Mouse (Mus musculus) T-helper 2 cell (primary cell): ENCODE results near the gene Kalrn.

Experiments used
- in situ Hi-C: fragments of 300-600 bp; cut with MboI, MseI; formaldehyde crosslinking; loops from one replicate; pipeline ENCODE4 v1.15.1; 2025; ENCODE audit warnings: high pct_unique_total_duplicates

Gene Kalrn

DNA sequence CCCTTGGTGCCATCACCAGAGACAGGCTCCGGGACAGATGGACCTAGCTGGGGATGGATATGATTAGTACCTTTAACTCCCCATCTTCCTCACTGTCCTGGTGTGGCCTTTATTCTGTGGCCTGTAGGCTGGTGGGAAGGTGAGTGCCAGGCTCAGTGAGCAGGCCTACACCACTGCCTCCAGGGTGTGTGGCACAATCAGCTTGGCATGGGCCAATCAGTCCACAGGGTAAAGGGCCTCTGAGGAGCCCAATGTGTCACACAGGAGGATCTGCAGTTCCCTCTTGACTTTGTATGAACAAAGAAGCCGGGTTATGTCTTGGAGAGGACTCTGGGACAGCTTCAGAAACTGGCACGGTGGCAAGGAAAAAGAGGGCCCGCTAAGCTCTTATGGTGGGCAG is 530.7 kb downstream of the Kalrn start:
- in situ Hi-C loops: loop anchor here (10.0 kb wide), 1 partner anchor 742 kb away; no protein-coding TSS in a partner anchor

DNA sequence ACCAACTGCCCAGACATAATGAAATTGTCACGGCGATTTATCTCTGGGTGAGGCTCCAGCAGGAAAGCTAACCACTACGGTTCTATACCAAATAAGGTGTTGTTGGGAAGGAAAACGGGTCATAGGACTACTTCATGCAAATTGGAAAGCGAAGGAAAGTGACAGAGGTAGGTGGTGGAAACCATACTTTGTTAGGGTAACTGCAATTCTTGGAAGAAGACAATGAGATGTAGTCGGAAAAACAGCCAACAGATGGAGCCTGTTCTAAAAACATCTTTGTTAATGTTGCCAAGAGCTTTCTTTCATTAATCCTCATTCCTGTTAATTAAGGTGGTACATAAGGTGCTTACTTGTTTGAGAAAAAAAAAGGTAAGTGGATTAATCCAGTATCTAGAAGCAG is 533.1 kb downstream of the Kalrn start:
- in situ Hi-C loops: loop anchor here (10.0 kb wide), 1 partner anchor 745 kb away; no protein-coding TSS in a partner anchor

DNA sequence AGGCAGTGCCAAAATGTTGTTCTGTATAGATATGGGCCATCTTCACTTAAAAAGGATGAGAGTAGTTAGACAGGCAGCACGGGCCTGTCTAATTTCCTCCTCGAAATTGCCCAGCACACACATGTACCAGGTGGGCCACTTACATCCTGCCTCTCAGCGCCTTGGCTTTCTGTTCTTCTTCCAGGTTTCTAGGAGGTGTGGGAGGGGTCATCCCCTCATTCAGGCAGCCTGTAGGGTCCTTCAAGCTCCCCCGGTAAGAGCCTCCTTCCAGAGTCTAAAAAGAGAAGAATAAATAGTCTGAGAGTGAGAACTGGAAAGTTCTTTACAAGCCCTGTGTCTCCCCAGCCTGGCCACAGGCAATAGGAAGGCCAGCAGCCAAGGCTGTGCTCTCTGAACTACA is 533.6 kb downstream of the Kalrn start:
- in situ Hi-C loops: loop anchor here (10.0 kb wide), 1 partner anchor 745 kb away; no protein-coding TSS in a partner anchor

DNA sequence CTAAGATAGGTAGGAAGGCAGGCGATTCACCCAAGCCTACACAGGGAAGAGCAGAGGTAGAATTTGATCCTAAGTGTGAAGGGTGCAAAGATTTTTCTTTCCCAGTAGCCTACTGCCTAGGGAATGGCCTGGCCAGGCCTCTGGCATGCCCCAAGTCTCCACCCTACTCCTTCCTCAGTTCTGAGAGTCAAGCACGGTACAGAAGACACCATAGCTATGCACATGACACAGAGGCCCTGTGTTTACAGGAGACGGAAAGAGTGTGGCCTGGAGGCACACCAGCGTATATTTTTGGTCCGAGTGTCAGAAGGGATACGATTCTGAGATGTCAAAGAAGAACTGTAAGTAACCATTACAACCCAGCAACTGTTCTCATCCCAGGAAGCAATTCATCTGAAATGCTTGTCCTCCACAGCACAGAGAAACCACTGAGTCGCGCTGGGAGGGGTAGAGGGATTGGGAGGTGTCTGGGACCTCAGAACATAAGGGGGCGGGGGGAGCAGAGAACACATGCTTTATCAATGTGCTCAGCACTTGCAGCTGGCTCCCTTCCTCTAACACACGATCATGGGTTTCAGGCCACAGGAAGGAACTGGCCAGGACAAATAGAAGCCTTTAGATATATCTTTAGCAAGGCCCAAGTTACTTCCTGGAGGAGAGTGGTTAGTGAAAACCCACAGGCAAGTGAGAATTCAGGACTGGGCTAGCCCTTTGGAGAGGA is 536.8 kb downstream of the Kalrn start:
- in situ Hi-C loops: no loop called here

DNA sequence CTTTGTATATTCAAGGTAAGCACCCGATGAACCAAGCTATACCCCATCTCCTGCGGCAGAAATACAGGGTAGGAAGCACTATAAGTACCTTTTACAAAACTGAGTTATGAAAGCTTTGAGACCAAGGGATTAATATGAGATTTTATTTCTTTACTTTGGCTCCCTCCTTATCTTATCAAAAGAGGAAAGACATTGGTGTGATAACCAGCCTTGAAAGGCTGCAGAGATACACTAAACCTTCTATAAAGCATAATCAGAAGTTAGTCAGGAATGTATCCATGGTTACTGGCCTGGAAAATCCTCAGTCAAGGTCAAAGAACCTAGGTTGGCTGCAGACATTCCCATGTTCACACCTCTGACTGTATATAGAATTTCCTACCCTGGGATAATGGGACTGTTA is 537.6 kb downstream of the Kalrn start:
- in situ Hi-C loops: no loop called here

DNA sequence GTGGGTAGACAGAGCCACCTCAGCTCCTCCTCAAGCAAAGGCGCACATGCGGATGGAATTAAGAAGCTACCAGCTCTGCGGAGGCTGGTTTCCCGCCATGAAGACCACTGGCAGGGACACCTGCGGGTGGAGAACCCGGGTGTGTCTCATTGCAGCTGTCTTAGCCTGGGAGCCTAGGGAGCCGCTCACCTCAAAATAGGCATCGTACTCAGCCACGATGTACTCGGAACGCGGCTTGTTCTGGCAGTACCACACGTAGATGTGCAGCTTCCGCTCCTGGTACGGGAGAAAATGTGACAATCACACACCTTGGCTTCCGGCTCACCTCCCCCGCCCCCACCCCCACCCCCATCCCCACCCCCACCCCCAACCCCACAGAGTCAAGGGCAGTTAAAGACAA is 539.1 kb downstream of the Kalrn start:
- in situ Hi-C loops: no loop called here

DNA sequence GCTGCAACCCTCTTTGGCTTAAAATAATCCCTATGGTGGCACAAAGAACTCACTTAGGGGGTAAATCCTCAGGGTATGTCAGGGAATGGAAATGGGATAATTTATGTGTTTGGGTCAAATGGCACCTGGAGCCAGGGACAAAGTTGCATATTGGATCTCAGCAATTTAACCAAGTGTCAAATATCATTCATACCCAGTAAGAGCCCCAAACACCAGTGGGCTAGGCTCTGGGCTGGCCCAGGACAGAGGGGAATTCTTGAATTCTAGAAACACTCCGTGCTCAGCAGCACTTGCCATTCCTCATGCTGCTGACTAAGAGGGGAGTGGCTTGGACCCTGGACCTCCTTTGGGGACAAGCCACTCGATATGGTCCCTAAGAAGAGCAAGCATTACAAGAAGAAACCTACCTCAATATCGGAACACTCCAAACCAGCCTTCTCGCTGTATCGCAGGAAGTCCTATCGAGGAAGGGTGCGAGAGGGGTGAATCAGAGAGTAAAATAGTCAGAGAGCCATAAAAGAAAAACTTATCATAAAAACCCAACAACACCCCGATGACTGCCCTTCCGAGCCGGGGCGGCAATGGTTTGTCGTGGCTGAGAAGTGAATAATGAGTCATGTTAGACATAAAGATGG is 541.2 kb downstream of the Kalrn start:
- in situ Hi-C loops: no loop called here

DNA sequence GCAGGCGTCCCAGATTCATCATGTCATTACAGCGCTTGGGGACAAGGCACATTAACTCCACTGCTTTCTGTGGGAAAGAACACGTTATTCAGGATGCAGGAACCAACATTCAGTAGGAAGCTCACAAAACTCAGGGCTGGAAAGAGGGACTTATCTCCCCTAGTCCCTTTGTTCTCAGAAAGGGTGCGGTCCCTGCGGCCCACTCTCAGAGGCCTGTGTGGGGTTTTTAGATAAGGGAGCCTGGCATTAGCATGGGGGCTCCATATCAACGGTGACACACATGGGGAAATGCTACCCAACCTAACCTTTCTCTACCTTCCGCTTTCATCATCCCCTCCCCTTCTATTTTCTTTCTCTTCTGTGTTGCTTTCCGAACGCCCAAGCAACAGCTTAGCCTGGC is 541.8 kb downstream of the Kalrn start:
- in situ Hi-C loops: no loop called here

DNA sequence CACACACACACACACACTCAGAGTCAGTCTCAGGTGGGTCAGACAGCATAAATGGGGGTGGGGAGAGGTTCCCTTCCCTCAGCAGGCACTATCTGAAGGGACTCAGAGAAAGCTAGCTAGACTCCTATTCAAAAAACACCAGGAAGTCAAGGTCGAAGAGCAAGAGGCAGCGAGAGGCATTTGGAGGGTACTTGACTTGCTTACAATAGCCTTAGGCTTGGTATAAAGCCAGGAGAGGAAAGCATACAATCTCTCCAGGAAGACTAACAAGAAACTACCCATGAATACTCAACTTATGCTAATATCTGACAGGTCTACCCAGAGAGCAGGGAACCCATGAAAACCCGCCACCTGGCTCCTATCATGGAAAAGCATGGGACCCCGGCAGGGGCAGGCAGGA is 543.0 kb downstream of the Kalrn start:
- in situ Hi-C loops: no loop called here

DNA sequence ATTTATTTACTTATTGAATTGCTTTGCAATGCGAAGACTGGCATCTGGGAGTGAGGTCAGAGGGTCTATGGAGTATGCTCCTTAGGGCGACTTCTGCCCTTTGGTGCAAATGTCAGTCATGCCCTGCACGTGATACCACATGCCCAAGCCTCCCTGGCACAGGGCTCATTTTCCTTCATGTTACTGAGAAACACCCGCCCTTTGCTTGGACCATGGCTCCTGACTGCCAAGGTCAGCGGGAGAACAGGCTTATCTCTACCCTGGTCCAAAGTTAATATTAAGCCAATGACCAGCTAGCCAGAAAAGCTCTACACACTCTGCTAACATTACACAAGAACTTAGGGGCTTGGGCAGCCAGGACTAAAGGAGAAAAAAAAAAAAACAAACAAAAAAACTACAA is 543.5 kb downstream of the Kalrn start:
- in situ Hi-C loops: no loop called here

DNA sequence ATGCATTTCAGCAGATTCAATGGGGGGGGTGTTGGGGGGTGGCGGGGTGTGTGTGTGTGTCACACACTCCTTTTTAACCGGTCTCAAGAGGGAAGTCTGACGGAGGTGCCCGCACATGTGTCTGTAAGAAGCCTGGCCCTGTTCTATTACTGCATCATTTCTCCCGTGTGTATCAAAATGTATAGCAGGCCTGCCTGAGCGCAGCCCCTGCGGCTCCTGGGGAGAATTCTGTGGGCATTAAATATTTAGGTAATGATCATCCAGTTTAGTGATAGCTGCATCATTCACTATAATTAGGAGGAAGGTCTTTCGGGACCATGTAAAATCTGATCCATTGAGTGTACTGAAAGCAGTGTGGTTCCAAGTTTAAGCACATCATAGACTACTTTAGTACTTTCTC is 556.1 kb downstream of the Kalrn start:
- in situ Hi-C loops: no loop called here

DNA sequence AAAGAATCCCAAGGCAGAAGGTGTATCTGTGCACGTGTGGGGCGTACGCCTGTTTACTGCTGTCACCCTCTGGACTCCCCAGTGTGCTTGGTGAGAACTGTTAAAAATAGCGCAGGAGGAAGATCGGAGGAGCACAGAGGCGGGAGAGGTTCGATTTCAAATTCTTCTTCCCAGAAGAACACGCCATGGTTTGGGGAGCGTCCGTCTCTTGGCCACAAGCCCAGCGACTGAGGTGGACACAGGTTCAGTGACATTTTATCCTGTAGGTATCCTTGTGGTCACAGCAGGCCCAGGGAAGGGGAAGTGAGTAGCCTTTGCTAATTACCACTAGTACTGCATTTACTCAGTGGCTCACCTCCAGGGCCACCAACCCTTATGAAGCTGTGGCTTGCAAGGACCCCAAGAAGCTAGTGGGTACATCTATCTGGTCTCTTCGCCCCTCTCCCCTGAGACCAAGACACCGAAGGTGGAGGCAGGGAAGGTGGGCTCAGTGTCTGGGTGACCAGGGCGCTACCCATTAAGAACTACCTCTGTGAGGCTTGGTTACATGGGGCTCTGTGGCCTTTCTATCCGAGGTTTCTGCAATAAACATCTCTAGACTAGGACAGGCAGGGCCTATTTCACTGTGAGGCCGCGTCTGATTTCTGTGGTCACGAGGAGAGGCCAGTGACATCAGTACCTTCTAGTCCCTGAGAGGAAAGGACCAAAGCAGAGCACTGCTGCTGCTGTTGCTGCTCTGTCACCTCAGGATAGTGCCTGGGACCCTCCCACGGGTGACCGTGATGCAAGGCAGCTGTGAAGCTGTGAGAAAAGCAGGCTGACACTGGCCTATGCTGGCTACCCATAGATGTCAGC is 561.1 kb downstream of the Kalrn start:
- in situ Hi-C loops: no loop called here

DNA sequence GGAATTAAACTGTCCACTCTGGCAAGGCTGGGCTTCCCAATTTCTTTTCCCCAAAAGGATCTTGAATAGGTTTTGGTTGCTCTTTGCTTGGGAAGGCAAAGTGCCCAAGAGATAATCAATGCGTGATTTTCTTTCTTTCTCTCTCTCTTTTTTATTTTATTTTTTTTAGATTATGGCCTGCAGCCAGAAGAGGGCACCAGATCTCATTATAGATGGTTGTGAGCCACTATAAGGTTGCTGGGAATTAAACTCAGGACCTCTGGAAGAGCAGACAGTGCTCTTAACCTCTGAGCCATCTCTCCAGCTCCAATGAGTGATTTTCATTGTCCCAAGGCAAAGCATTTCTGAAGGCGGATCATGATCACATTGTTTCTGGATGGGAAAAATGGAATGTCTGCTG is 563.8 kb downstream of the Kalrn start:
- in situ Hi-C loops: no loop called here

DNA sequence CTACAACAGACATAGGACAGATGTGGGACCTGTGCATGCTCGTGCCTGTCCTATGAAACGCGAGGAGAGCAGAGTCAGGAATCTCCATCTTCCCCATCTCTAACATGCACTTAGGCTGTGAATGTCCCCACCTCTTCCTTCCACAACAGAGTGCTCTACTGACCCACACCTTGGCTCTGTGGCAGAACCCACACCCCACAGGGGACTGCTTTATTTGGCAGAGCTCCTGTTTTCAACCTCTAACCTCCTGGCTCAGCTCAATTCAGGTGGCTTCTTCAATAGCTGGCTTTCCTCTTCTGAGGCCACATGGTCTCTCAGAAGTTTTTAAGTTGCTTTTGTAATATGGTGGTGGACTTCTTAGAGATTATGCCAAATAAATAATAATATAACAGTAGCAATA is 567.3 kb downstream of the Kalrn start:
- in situ Hi-C loops: no loop called here

DNA sequence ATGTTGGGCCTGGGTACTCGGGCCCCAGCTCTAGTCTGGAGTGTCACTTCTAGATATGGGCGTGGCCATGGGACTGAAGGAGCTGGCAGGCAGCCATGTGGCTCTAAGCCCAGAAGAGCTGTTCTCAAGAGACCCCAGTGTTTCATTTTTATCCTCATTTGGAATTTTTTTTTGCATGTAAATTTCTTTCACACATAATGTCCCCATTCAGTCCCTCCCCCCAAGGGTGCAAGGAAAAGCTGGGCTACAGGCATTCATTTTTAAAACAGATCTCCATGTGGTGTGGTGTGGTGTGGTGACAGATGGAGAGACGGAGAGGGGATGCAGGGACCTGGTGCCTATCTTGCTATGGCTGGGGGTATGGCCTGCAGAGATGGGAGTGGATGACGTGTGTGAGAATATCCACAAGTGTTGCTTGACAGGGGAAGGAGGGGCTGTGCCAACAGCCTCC is 569.2 kb downstream of the Kalrn start:
- in situ Hi-C loops: no loop called here

DNA sequence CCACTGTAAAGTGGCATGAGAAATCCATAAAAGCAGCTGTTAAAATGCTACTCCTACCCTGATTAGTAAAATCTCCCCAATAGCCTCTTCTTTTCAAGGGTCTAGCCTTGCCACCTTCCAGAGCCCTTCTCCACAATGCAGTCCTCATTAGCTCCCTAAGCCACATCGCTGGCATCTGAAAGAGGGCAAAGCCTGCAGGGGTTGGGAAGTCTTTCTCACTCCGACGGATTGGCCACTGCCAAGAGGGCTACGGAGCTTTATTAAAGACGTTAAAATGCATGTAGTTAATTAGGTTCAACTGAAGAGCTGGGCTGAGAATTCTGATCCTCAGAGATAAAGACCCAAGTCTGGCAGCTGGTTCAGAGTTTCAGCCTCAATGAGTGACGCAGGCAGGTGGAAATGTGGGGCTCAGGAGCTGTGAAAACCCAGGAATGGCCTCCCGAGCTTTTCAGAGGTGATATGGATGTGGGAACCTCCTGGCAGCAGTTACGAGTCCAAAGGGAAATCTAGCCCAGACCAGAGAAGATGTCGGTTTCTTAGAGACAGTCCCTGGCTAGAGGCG is 569.7 kb downstream of the Kalrn start:
- in situ Hi-C loops: no loop called here

DNA sequence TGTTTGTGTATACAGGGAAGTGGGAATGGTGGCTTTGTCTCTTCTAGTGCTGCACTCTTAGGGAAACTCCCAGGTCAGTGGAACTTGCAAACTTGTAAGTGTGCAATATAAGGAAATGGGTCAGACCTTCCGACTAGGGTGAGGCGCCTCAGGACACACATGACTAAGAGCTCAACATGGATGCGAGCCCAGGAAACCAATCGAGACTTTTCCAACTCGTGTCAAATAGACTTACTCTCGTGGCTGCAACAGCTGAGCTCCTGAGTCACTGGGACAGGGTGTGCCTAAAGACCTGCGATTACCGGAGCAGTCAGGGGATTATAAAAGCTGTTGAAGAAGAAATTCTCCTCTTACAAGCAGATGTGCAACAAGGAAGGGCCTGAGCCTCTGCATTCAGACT is 572.6 kb downstream of the Kalrn start:
- in situ Hi-C loops: no loop called here

DNA sequence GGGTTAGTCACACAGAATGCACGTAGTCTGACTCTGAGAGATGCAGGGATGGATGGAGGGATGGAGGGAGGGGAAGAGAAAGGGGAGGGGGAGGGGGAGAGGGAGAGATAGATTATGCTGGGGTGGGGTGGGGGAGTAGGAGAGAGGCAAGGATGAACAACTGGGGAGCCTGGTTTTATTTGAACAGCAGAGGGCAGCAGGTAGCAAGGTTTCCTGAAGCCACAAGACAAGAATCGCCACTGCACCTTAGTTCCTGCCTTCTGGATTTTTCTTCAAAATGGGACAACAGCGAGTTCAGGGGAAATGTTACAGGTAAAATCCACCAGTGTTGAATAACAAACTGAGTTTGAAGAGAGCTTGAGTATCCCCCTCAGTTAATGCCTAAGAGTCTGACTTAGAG is 573.9 kb downstream of the Kalrn start:
- in situ Hi-C loops: loop anchor here (5.0 kb wide), 1 partner anchor 113 kb away; no protein-coding TSS in a partner anchor

DNA sequence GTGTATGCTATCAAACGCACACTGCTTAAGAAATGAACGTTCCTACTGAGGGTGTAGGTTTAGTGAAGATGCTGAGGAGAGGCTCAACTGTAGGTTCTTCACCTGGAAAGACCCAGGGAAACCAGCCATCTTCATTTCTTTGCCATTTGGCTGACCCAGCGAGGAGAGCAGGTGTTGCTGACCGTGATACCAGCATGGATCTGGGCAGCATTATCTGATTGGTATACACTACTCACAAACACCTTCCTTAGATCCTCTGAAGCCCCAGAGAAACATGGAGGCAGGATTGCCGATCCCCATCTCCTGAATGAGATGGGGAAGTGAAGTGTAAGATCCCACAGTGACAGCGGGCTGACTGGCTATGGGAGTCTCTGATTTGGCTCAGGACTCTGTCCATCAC is 575.3 kb downstream of the Kalrn start:
- in situ Hi-C loops: loop anchor here (5.0 kb wide), 1 partner anchor 114 kb away; no protein-coding TSS in a partner anchor

DNA sequence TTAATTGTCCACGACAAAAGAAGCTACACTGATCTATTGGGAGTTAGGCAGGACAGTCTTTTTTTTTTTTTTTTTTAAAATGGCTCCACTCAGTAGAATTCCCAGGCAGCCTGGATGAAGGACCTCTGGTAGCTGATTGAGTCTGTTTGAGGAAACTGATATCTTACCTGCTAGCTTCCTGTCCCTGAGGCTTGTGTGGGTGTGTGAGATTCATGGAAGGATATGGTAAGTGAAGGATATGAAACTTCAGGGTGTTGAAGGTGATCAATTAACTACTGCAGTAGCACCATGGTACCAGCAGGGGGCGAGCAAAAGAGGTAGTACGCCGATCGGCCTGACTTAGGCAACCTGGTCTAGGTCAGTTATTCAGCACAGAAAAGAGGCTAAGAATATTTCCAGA is 577.3 kb downstream of the Kalrn start:
- in situ Hi-C loops: loop anchor here (5.0 kb wide), 1 partner anchor 116 kb away; no protein-coding TSS in a partner anchor

DNA sequence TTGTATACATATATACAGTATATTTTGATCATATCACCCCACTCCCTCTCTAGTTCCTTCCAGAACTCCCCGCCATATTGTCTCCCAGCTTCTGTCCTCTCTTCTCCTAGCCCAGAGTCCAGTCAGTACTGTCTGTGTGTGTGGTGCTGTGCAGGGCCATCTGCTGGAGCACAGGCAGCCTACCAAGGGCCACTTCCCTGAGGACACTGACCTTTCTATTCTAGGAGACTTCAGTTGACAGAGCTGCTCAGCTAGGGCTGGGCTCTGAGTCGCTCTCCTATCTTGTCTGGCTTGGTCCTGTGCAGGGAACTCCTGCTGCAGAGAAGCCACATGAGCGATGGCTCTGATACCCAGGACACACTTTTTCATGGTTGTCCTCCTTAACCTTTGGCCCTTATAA is 577.8 kb downstream of the Kalrn start:
- in situ Hi-C loops: loop anchor here (5.0 kb wide), 1 partner anchor 117 kb away; no protein-coding TSS in a partner anchor

DNA sequence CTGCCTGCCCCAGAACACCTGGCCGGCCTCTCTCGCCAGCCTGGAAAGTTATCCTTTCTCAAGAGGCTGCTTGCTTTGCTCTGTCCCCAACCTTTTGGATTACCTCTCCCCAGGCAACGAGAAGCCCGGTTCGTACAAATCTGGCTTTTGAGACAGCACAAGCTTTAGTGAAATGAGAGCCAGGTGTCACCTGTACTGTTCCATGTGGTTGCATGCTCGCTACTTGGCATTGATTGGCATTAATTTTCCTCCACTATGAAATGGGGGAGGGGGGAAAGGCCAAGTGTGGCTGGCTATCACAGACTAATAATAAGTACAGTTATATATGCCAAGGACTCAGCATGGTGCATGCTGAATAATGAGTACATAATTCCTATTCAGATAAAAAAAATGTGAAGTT is 579.0 kb downstream of the Kalrn start:
- in situ Hi-C loops: no loop called here
